Mouse (Mus musculus): ENCODE data around the gene Ctc1.

GRCm38 (mm10) chr11:69074776-69075069 lies 59.0 kb downstream of the Ctc1 start:
- TF ChIP-seq CTCF (IDR thresholded peaks at IDR 0.05; ENCODE audit: insufficient read depth, low read length) (no peak), POLR2A (IDR thresholded peaks at IDR 0.05; ENCODE audit: borderline replicate concordance, extremely low read depth, low read depth, low read length) (no peak)
